Comparison of ENCODE assay signal across 9 mouse cellular contexts in genomic region chr12:112830570-112830969, GRCm38 (mm10). TPM values are rescaled to one million over a fixed set of nuclear protein-coding genes. Genes with fewer than 3 reads are reported as not detected.
DNase-seq lines count a peak whose midpoint lies in the region; ATAC-seq lines count a peak whose summit lies in the region.
"Had no signal": no experiment of that assay in that cellular context is flagged by ENCODE, and none has a peak within 500 bp of the region (broad histone marks: within the 10 kb centered on the region; RNA-seq: fewer than 3 reads in every experiment).

No protein-coding gene starts in this region.

- peak overlapping the region; percentile 84 for H3K9ac ChIP-seq in heart, embryonic 14.5 days (ENCODE audit: low read length)
- peak overlapping the region; percentile 85 for H3K9ac ChIP-seq in hindbrain, embryonic 13.5 days
- H3K9ac ChIP-seq in midbrain, embryonic 12.5 days (replicated peaks) = peak overlapping the region; percentile 74

- no peaks in the 10 kb centered on the region for H3K27me3 ChIP-seq in heart, embryonic 14.5 days (ENCODE audit: control insufficient read depth, insufficient read depth, low read length)
- no peaks in the 10 kb centered on the region for H3K27me3 ChIP-seq in hindbrain, embryonic 13.5 days
- no peaks in the 10 kb centered on the region for H3K27me3 ChIP-seq in midbrain, embryonic 12.5 days

- H3K27ac ChIP-seq in heart, embryonic 14.5 days (replicated peaks in 1 of 2; ENCODE audit: control insufficient read depth in 1 of 2, insufficient read depth in 1 of 2, low read depth in 2 of 2, low read length in 2 of 2) = no peak overlapping the region
- H3K27ac ChIP-seq in hindbrain, embryonic 13.5 days = peak overlapping the region; percentile 82; the same call in 1 of the 2 replicates
- H3K27ac ChIP-seq in midbrain, embryonic 12.5 days (replicated peaks) = no peak overlapping the region

- 79% methylated on average over 3 of the region's 3 CpGs for WGBS in heart, embryonic 14.5 days
- WGBS in hindbrain, embryonic 13.5 days = 89% methylated on average over 3 of the region's 3 CpGs
- WGBS in midbrain, embryonic 12.5 days = 90% methylated on average over 3 of the region's 3 CpGs

- intact Hi-C loops in heart, postnatal 10 days (cut with DNase I) = no loop called here

- H3K4me2 ChIP-seq in heart, embryonic 14.5 days (ENCODE audit: low read length) = peak overlapping the region; percentile 69
- peak overlapping the region; percentile 77 for H3K4me2 ChIP-seq in hindbrain, embryonic 13.5 days
- H3K4me2 ChIP-seq in midbrain, embryonic 12.5 days (replicated peaks) = peak overlapping the region; percentile 59

- H3K36me3 ChIP-seq in heart, embryonic 14.5 days (ENCODE audit: control insufficient read depth, insufficient read depth, low read length) = peaks cover 26% of the 10 kb centered on the region
- H3K36me3 ChIP-seq in hindbrain, embryonic 13.5 days = peaks cover 33% of the 10 kb centered on the region
- peaks cover 37% of the 10 kb centered on the region for H3K36me3 ChIP-seq in midbrain, embryonic 12.5 days

- H3K9me3 ChIP-seq in heart, embryonic 14.5 days (ENCODE audit: control insufficient read depth, low read length) = no peaks in the 10 kb centered on the region
- H3K9me3 ChIP-seq in hindbrain, embryonic 13.5 days = no peaks in the 10 kb centered on the region
- H3K9me3 ChIP-seq in midbrain, embryonic 12.5 days = no peaks in the 10 kb centered on the region

- no peak for ATAC-seq in heart, embryonic 14.5 days (ENCODE audit: insufficient number of reproducible peaks, insufficient read depth, low FRiP score, low read depth)
- ATAC-seq in hindbrain, embryonic 13.5 days (ENCODE audit: low FRiP score) = no peak
- no peak for ATAC-seq in midbrain, embryonic 12.5 days (ENCODE audit: low FRiP score, low read depth)
- no peak for ATAC-seq in monocyte, adult 5-6 weeks (replicated peaks; ENCODE audit: insufficient number of reproducible peaks, low FRiP score, low TSS enrichment, poor library complexity, severe bottlenecking)

- H3K4me1 ChIP-seq in heart, embryonic 14.5 days (ENCODE audit: control insufficient read depth in 2 of 2, insufficient read depth in 2 of 2, low read length in 2 of 2) = peaks cover 10 to 23% of the 10 kb centered on the region in 2 experiments
- peaks cover 48% of the 10 kb centered on the region for H3K4me1 ChIP-seq in hindbrain, embryonic 13.5 days (replicated peaks)
- H3K4me1 ChIP-seq in midbrain, embryonic 12.5 days = peaks cover 38% of the 10 kb centered on the region

- DNase-seq in heart, postnatal 10 days = no peak
- DNase-seq in MEL-GATA-1-ER (ENCODE audit: extremely low read depth, low read depth) = peak; percentile 47
- DNase-seq in cerebellum, postnatal 25 days = no peak
- no peak for DNase-seq in urinary bladder, adult 18-20 months (ENCODE audit: low spot score in 2 of 2)
- DNase-seq: cerebellum, adult 8-10 months had no signal

- H3K4me3 ChIP-seq in heart, embryonic 14.5 days (ENCODE audit: control insufficient read depth in 1 of 2, insufficient read depth in 1 of 2, low read depth in 1 of 2, low read length in 2 of 2) = peak overlapping the region in 1 of 2 experiments; percentile 78; a peak in 3 of 4 replicates
- H3K4me3 ChIP-seq in hindbrain, embryonic 13.5 days = peak overlapping the region; percentile 64
- H3K4me3 ChIP-seq in midbrain, embryonic 12.5 days = peak overlapping the region; percentile 99

RNA-seq across cellular contexts. Expression of gene Cdca4, which starts 1.3 kb away (rescaled TPM):
- polyA plus RNA-seq in heart, embryonic 14.5 days (2014; fragmentation: Nextera tagmentation; extraction: Ambion mirVana) = 40.4 and 42.0 TPM in 2 replicates
- 10 to 100 TPM; 13.7 to 16.6 TPM for total RNA-seq in heart, postnatal 10 days (2021)
- polyA plus RNA-seq in hindbrain, embryonic 13.5 days (2015; fragmentation: Nextera tagmentation; extraction: Ambion mirVana) = 55.3 and 60.5 TPM in 2 replicates
- polyA plus RNA-seq in midbrain, embryonic 12.5 days (2016; fragmentation: Nextera tagmentation; extraction: Ambion mirVana) = 124 and 132 TPM in 2 replicates
- total RNA-seq in monocyte, adult 5-6 weeks (2017) = 15.5 to 32.2 TPM (median 18.8 TPM) in 3 replicates

RNA-seq across cellular contexts. Expression of gene Clba1, which starts 21.8 kb away (rescaled TPM):
- polyA plus RNA-seq in heart, embryonic 14.5 days (2014; fragmentation: Nextera tagmentation; extraction: Ambion mirVana) = 7.1 and 7.9 TPM in 2 replicates
- 1 to 10 TPM; 2.4 to 3.1 TPM for total RNA-seq in heart, postnatal 10 days (2021)
- polyA plus RNA-seq in hindbrain, embryonic 13.5 days (2015; fragmentation: Nextera tagmentation; extraction: Ambion mirVana) = 20.0 and 21.9 TPM in 2 replicates
- polyA plus RNA-seq in midbrain, embryonic 12.5 days (2016; fragmentation: Nextera tagmentation; extraction: Ambion mirVana) = 16.7 and 18.5 TPM in 2 replicates
- total RNA-seq in monocyte, adult 5-6 weeks (2017) = 0.96 TPM in 1 of 3 replicates, not detected in the others

RNA-seq across cellular contexts. Expression of gene Ahnak2, which starts 28.1 kb away (rescaled TPM):
- polyA plus RNA-seq in heart, embryonic 14.5 days (2014; fragmentation: Nextera tagmentation; extraction: Ambion mirVana) = 1.9 and 3.1 TPM in 2 replicates
- 10 to 100 TPM; 13.6 to 17.4 TPM for total RNA-seq in heart, postnatal 10 days (2021)
- 0.84 and 0.86 TPM in 2 replicates for polyA plus RNA-seq in hindbrain, embryonic 13.5 days (2015; fragmentation: Nextera tagmentation; extraction: Ambion mirVana)
- 0.25 and 0.37 TPM in 2 replicates for polyA plus RNA-seq in midbrain, embryonic 12.5 days (2016; fragmentation: Nextera tagmentation; extraction: Ambion mirVana)
- total RNA-seq in monocyte, adult 5-6 weeks (2017) = 0.67 to 1.2 TPM in 2 of 3 replicates, not detected in the other

RNA-seq across cellular contexts. Expression of gene Gpr132, which starts 37.5 kb away (rescaled TPM):
- 0.08 and 0.15 TPM in 2 replicates for polyA plus RNA-seq in heart, embryonic 14.5 days (2014; fragmentation: Nextera tagmentation; extraction: Ambion mirVana)
- total RNA-seq in heart, postnatal 10 days (2021) = under 1 TPM; 0.17 to 0.19 TPM
- polyA plus RNA-seq in hindbrain, embryonic 13.5 days (2015; fragmentation: Nextera tagmentation; extraction: Ambion mirVana) = not detected in 2 replicates
- not detected in 2 replicates for polyA plus RNA-seq in midbrain, embryonic 12.5 days (2016; fragmentation: Nextera tagmentation; extraction: Ambion mirVana)
- total RNA-seq in monocyte, adult 5-6 weeks (2017) = 61.4 to 99.5 TPM (median 74.8 TPM) in 3 replicates
